Mouse (Mus musculus) spleen, adult 18-20 months (tissue): ENCODE measurements around the gene Mageb2.
"Not testable (repeated sequence)": the region's sequence is repeated elsewhere in the genome, so short reads cannot be mapped to it uniquely, and the experiment has no call there.

Experiments
- DNase-seq, 2 experiments: peaks; one replicate each; pipeline ENCODE4 v3.0.0; 2022; ENCODE audit warnings: mixed read lengths in 2 of 2

Gene Mageb2

DNA sequence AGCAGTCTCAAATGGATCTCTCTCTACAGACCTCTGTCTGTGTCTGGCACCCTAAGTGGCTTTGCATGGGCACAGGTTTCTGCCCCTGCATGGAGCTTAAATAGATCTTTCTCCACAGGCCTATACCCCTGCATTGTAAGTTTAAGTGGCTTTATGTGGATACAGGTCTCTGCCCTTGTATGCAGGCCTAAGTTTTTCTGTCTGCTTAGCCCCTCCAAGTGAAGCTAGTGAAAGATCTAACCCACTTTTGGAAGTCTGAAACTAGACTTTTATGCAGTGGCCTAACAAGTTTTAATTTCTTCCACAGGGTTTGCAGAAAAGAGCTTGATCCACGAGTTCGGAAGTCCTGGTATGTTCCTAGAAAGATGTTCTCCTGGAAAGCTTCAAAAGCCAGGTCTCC lies at the start of gene Mageb2:
Gene Mageb2 (plus strand): TSS at position 301 of the 400 bp plus-strand sequence.
- DNase-seq: not testable (repeated sequence)

DNA sequence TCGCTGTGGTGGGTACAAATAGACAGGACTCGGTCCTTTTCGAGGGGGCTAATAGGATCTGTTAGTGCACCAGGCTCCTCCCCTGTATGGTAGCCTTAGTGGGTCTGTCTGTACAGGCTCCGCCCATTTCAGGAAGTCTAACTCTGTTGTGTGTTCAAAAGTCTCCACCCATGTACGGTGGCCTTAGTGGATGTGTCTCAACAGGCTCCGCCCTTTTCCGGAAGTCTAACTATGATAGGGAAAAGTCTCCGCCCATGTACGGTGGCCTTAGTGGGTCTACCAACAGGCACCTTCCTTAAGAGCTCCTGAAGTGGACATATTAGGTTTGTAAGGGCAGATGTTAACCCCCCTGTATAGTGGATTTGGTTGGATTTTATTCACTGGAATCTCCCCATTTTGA lies 18.2 kb upstream of the Mageb2 start:
- DNase-seq: not testable (repeated sequence)
